Mouse (Mus musculus) bone marrow, adult 2 months (tissue): ENCODE results near the gene AC129217.1. TPM values are rescaled to one million over a fixed set of nuclear protein-coding genes. Genes with fewer than 3 reads are reported as not detected.
A peak's percentile ranks its signal among the peaks of the same experiment; 100 is the strongest.

Experiments
- H3K27ac ChIP-seq: fragments of 200-500 bp; 2 replicates; pipeline ENCODE4 v1.5.1; 2012; ENCODE audit warnings: low read depth, mild to moderate bottlenecking, control low read depth, inconsistent platforms, low read length; ENCODE audit not compliant: control insufficient read depth, poor library complexity, insufficient read depth
- H3K4me1 ChIP-seq: fragments of 200-500 bp; 2 replicates; pipeline ENCODE4 v1.6.1; 2011; ENCODE audit warnings: low read length; ENCODE audit not compliant: control insufficient read depth, insufficient read depth
- H3K4me3 ChIP-seq: fragments of 200-500 bp; replicated peaks from 2 replicates; pipeline ENCODE3; 2011; ENCODE audit warnings: mild to moderate bottlenecking, low read depth, low read length, control low read depth; ENCODE audit not compliant: control insufficient read depth
- CTCF ChIP-seq: fragments of 200-500 bp; IDR thresholded peaks from 2 replicates; pipeline ENCODE4 v1.5.1; 2011; ENCODE audit warnings: low read length, control low read depth; ENCODE audit not compliant: control insufficient read depth, insufficient read depth
- POLR2A ChIP-seq: fragments of 200-500 bp; IDR thresholded peaks from 2 replicates; pipeline ENCODE4 v1.6.1; 2011; ENCODE audit warnings: low read depth, mild to moderate bottlenecking, control low read depth, low read length, borderline replicate concordance; ENCODE audit not compliant: control insufficient read depth
- WGBS: fragments of 180-500 bp; shearing (Covaris S2); methylation state at CpG from one replicate; pipeline ENCODE4 v1.1.7; 2018; 5-methylcytosine and 5-hydroxymethylcytosine counted together
- polyA plus RNA-seq: library from polyadenylated mRNA; stranded (reverse); fragments of >200 nt; gene quantifications from 2 replicates; pipeline ENCODE4 v1.2.4, GENCODE M21; 2011; ENCODE audit warnings: low replicate concordance; ENCODE audit not compliant: missing spikeins, insufficient read depth, insufficient read length

The AC129217.1 gene
- polyA plus RNA-seq, 1 experiment: 6.4 TPM

- Histone ChIP-seq H3K27ac (peak overlapping the region; percentile 42), H3K4me1 (no peaks in the 10 kb centered on the region; the same call in 1 of the 2 replicates), H3K4me3 (peak overlapping the region; percentile 89)
- WGBS: 20% methylated on average over 9 of the region's 9 CpGs
- TF ChIP-seq POLR2A: no peak
- no peak for TF ChIP-seq CTCF
These were observed 41.3 kb downstream of the AC129217.1 start for GRCm38 (mm10) chr19:8870838-8871237.

GRCm38 (mm10) chr19:8871267-8872186 lies 42.0 kb downstream of the AC129217.1 start, which contains the start of gene Ubxn1:
Ubxn1 (plus strand) TSS chr19:8871496.
- Histone ChIP-seq H3K27ac (peak within 1 kb of the TSS; percentile 80), H3K4me3 (peak within 1 kb of the TSS; percentile 89), H3K4me1 (no peaks in the 10 kb centered on the region; the same call in 1 of the 2 replicates)
- WGBS: under 1% methylated on average over 59 of the region's 59 CpGs
- peak; percentile 69 for TF ChIP-seq POLR2A
- no peak for TF ChIP-seq CTCF

- WGBS: 70% methylated on average over 10 of the region's 10 CpGs
- no peaks in the 10 kb centered on the region; the same call in 1 of the 2 replicates for H3K4me1 ChIP-seq
- TF ChIP-seq POLR2A: no peak
- no peak for TF ChIP-seq CTCF
- no peak overlapping the region for H3K27ac ChIP-seq
- peak overlapping the region; percentile 29 for H3K4me3 ChIP-seq
These were observed 42.8 kb downstream of the AC129217.1 start for GRCm38 (mm10) chr19:8872266-8872840.

DNA sequence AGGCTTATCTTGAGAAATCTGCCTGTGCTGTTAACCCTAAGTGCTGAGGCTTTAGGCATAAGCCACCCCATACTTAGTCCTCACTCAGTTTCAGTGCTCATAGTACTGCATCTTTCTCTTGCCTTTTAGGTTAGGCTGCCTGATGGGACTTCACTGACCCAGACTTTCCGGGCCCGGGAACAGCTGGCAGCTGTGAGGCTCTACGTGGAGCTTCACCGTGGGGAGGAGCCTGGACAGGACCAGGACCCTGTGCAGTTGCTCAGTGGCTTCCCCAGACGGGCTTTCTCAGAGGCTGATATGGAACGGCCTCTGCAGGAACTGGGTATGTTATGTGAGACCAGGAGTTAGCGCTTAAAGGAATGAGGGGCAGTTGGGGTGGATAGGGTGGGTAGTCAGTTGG lies 45.5 kb downstream of the AC129217.1 start:
- TF ChIP-seq POLR2A (no peak), CTCF (no peak)
- Histone ChIP-seq H3K4me1 (no peaks in the 10 kb centered on the region; the same call in 1 of the 2 replicates), H3K4me3 (no peak overlapping the region), H3K27ac (no peak overlapping the region)
- 89% methylated on average over 7 of the region's 7 CpGs for WGBS

DNA sequence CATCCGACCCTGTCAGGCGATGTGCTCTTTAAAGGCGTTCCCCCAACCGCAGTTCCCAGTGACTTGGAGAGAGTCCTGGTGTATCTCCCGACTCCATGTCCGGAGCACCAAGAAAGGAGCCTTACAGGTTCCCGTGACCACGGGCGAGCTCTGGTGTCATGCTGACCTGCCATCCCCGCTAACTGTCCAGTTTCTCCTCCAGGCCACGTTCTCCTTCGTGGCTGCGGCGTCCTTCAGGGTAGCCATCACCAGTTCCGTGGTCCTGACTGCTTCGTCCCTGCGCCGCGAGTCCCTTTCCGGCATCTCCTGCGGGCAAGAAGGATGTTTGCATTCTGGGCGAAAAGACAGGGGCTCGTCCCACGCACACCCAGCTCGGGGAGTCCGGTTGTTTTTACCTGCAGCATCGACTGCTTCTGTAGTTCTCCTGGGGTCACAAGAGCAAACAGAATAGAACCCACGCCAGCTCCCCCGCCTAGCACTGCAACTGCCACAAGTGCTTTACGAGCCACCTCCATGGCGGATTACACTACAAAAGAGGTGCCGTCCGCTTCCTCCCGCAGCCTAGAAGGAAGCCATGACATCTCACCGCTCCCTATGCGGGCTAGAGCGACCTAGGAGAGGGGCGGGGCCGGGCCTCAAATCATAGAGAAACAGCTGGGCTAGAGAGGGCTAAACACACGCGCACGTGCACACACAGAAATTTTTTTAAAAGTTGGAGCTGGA lies 50.9 kb downstream of the AC129217.1 start, which contains the start of gene Uqcc3:
Gene Uqcc3 (minus strand): TSS at position 613 of the 723 bp plus-strand sequence.
- Histone ChIP-seq H3K27ac (peak within 1 kb of the TSS; percentile 79), H3K4me3 (peak within 1 kb of the TSS; percentile 92), H3K4me1 (no peaks in the 10 kb centered on the region; the same call in 1 of the 2 replicates)
- under 1% methylated on average over 42 of the region's 42 CpGs for WGBS
- TF ChIP-seq POLR2A: peak; percentile 64
- TF ChIP-seq CTCF: no peak; the same call in 1 of the 2 replicates

- H3K27ac ChIP-seq: no peak overlapping the region
- H3K4me3 ChIP-seq: peak overlapping the region; percentile 46
- WGBS: 3% methylated on average over 3 of the region's 3 CpGs
- H3K4me1 ChIP-seq: no peaks in the 10 kb centered on the region; the same call in 1 of the 2 replicates
- TF ChIP-seq POLR2A (no peak), CTCF (no peak)
These were observed 51.4 kb downstream of the AC129217.1 start for GRCm38 (mm10) chr19:8881034-8881392.

DNA sequence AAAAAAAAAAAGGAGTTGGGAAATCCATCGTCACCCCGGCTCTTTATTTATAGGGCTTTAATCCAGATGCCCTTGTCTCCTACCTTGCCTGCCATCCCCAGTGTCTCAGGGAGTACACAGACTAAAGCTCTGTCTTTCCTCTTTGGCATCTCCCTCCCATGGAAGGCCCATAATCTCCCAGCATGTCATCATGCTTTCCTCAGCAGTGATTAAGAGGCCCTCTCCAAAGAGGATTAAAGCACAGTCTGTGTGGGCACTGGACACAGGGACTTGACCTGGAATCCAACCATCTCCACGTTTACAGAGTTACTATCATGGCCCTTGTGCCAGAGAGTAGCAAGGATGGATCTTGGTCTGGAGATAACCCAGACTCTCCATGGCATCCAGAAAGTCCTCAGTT lies 54.0 kb downstream of the AC129217.1 start, which contains the start of the genes Lbhd1 and Gm49403:
Gene Lbhd1 (plus strand): TSS at position 117 of the 400 bp plus-strand sequence.
Gene Gm49403 (plus strand): TSS at position 315 of the 400 bp plus-strand sequence.
- Histone ChIP-seq H3K4me1 (peaks cover 2% of the 10 kb centered on the region; the same call in 1 of the 2 replicates), H3K4me3 (no peak within 1 kb of the TSS), H3K27ac (no peak within 1 kb of the TSS)
- TF ChIP-seq POLR2A (no peak), CTCF (no peak)
- 77% methylated on average over 3 of the region's 3 CpGs for WGBS

DNA sequence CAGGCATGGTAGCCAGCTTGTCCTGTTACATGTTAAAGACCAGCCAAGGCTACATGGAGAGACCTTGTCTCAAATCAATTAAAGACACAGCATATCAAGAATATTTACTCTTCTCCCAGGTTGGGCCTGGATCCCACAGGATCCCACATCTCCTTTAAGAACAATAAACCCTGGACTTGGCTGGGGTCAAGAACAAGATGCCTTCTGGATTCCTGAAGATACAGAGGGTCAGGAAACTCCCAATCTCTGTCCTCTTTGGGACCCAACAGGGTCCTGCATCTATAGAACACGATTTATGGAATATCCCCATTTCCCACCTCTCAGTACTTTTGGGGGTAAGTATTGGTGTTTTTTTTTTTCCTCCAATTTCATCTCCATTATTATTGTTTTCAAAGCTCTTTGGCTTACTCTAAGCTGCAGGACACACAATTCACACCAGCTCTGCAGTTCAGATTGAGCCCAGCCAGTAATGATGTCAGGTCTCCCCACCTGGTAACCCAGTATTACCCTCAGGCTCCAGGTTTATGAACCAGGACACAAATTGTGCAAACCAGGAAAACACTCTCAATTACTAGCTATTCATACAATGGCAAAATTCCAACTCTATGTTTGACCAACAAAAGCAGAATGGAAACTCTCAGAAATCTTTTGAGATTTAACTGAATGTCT lies 57.5 kb downstream of the AC129217.1 start:
- TF ChIP-seq CTCF (no peak), POLR2A (no peak)
- Histone ChIP-seq H3K27ac (no peak overlapping the region), H3K4me1 (peaks cover 3% of the 10 kb centered on the region; the same call in 1 of the 2 replicates), H3K4me3 (no peak overlapping the region)
- 61% methylated on average over 1 of the region's 1 CpGs for WGBS
